Mouse (Mus musculus) CH12.LX (cell line): Measurements from ENCODE around the gene Tmod1.

Source experiments
- CTCF ChIP-seq, 2 experiments: IDR thresholded peaks in 1 of 2; conservative IDR thresholded peaks in 1 of 2; 2 replicates each; pipeline ENCODE4 v1.5.1; 2011 to 2012; ENCODE audit warnings: low read depth in 2 of 2, low read length in 2 of 2, improper control_type of control experiment in 1 of 2, inconsistent platforms in 1 of 2, mild to moderate bottlenecking in 1 of 2, moderate library complexity in 1 of 2
- EP300 ChIP-seq: IDR thresholded peaks from 2 replicates; pipeline ENCODE4 v1.6.1; 2011; ENCODE audit warnings: low read length, improper control_type of control experiment
- MAX ChIP-seq: IDR thresholded peaks from 2 replicates; pipeline ENCODE4 v1.6.1; 2011; ENCODE audit warnings: low read length, improper control_type of control experiment
- MEF2A ChIP-seq: IDR thresholded peaks from 2 replicates; pipeline ENCODE4 v1.6.1; 2014; ENCODE audit warnings: low read depth, mild to moderate bottlenecking, inconsistent platforms, low read length, improper control_type of control experiment, borderline replicate concordance
- POLR2A ChIP-seq: IDR thresholded peaks from 2 replicates; pipeline ENCODE4 v1.6.1; 2011; ENCODE audit warnings: low read depth, mild to moderate bottlenecking, improper control_type of control experiment, low read length
- POLR2AphosphoS2 ChIP-seq: IDR thresholded peaks from 2 replicates; pipeline ENCODE4 v1.6.1; 2011; ENCODE audit warnings: low read depth, low read length, improper control_type of control experiment
- RCOR1 ChIP-seq: conservative IDR thresholded peaks from 2 replicates; pipeline ENCODE4 v1.6.1; 2012; ENCODE audit warnings: low read depth, mild to moderate bottlenecking, inconsistent platforms, low read length, improper control_type of control experiment

DNA sequence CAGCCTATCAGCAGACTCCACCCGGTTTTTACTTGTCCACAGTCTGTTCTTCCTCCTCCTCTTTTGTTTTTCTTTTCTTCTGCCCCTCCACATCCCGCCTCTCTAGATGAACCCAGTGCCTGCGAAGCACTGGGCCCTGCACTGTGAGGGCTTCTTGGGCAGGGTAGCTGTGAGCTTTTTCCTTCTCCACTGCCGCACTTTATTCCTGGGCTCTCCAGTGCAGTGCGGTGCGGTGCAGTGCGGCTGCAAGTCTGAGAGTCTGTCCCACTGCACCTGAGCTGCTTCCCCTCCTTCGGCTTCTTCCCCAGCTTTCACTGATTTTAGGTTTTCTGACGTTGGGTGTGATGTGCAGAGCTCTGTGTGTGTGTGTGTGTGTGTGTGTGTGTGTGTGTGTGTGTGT is 6.3 kb upstream of the Tmod1 start:
- TF ChIP-seq POLR2A (no peak), EP300 (no peak), CTCF (conservative IDR thresholded peaks at IDR 0.05 in 1 of 2, IDR thresholded peaks at IDR 0.05 in 1 of 2; ENCODE audit: low read depth in 2 of 2, low read length in 2 of 2) (no peak), POLR2AphosphoS2 (no peak), MAX (no peak), MEF2A (no peak), RCOR1 (no peak)
